Mouse (Mus musculus) heart, postnatal 0 days (tissue): ENCODE results near the gene Gal. TPM values are rescaled to one million over a fixed set of nuclear protein-coding genes. Genes with fewer than 3 reads are reported as not detected.

Experiments used
- ATAC-seq: fragments of 200-750 bp; cut with Nextera tagmentation; 2 replicates; pipeline ENCODE4 v1.8.0; 2017; ENCODE audit warnings: low read depth, moderate number of reproducible peaks, moderate library complexity; ENCODE audit not compliant: insufficient read depth
- DNase-seq: peaks from one replicate; pipeline ENCODE4 v3.0.0-alpha.2; 2016; ENCODE audit warnings: low spot score
- H3K27ac ChIP-seq: fragments of 300-500 bp; sonication (generic); 2 replicates; pipeline ENCODE4 v1.5.1; 2014; ENCODE audit warnings: low read depth, mild to moderate bottlenecking
- H3K27me3 ChIP-seq: fragments of 300-500 bp; sonication (generic); 2 replicates; pipeline ENCODE4 v1.6.1; 2014; ENCODE audit warnings: low read length, mixed read lengths; ENCODE audit not compliant: control insufficient read depth, insufficient read depth
- H3K36me3 ChIP-seq: fragments of 300-500 bp; sonication (generic); replicated peaks from 2 replicates; pipeline ENCODE4 v1.6.1; 2014; ENCODE audit warnings: low read length, mixed read lengths; ENCODE audit not compliant: control insufficient read depth, insufficient read depth
- H3K4me1 ChIP-seq: fragments of 300-500 bp; sonication (generic); 2 replicates; pipeline ENCODE4 v1.6.1; 2014; ENCODE audit warnings: antibody characterized with exemption; ENCODE audit not compliant: control insufficient read depth, insufficient read depth
- H3K4me2 ChIP-seq: fragments of 300-500 bp; sonication (generic); 2 replicates; pipeline ENCODE4 v1.6.1; 2014; ENCODE audit warnings: low read depth, mild to moderate bottlenecking, low read length, moderate library complexity
- H3K4me3 ChIP-seq: fragments of 300-500 bp; sonication (generic); 2 replicates; pipeline ENCODE4 v1.5.1; 2014; ENCODE audit warnings: low read depth, low read length
- H3K9ac ChIP-seq: fragments of 300-500 bp; sonication (generic); replicated peaks from 2 replicates; pipeline ENCODE4 v1.6.1; 2014; ENCODE audit warnings: low read depth, low read length, mixed read lengths
- H3K9me3 ChIP-seq: fragments of 300-500 bp; sonication (generic); replicated peaks from 2 replicates; pipeline ENCODE4 v1.6.1; 2016; ENCODE audit warnings: low read length; ENCODE audit not compliant: control insufficient read depth
- CTCF ChIP-seq: IDR thresholded peaks from 2 replicates; pipeline ENCODE4 v1.5.1; 2016; ENCODE audit warnings: antibody characterized with exemption, control low read depth, low read depth
- EP300 ChIP-seq: IDR thresholded peaks from 2 replicates; pipeline ENCODE4 v1.6.1; 2016; ENCODE audit warnings: antibody characterized with exemption, low read depth
- WGBS: fragments of 180-500 bp; shearing (Covaris S2); extraction: QIAGEN DNeasy Blood & Tissue Kit; methylation state at CpG from one replicate; pipeline ENCODE4 v1.1.7; 2014; 5-methylcytosine and 5-hydroxymethylcytosine counted together
- polyA plus RNA-seq: library from polyadenylated mRNA; unstranded; fragments of >200 nt; fragmentation: Nextera tagmentation; extraction: Ambion mirVana; gene quantifications from 2 replicates; pipeline ENCODE4 v1.2.1, GENCODE M21; 2015
- total RNA-seq: library from RNA; depleted of rRNA; stranded (reverse); fragments of >200 nt; gene quantifications from 2 replicates; pipeline ENCODE4 v1.2.3, GENCODE M21; 2014; ENCODE audit warnings: low replicate concordance

Gene Gal
- total and polyA plus RNA-seq, 2 experiments from 2014 or later = 2.4 TPM; not detected in 1

GRCm38 (mm10) chr19:3431066-3431465, 16.7 kb upstream of the Gal start:
- H3K27ac ChIP-seq = no peak overlapping the region
- no peak overlapping the region for H3K9ac ChIP-seq
- 75% methylated on average over 7 of the region's 7 CpGs for WGBS
- H3K4me1 ChIP-seq = no peaks in the 10 kb centered on the region
- H3K9me3 ChIP-seq = no peaks in the 10 kb centered on the region
- ATAC-seq (no peak), DNase-seq (no peak)
- H3K4me3 ChIP-seq = no peak overlapping the region
- no peaks in the 10 kb centered on the region for H3K27me3 ChIP-seq
- TF ChIP-seq CTCF = no peak
- TF ChIP-seq EP300 = no peak
- no peak overlapping the region for H3K4me2 ChIP-seq
- no peaks in the 10 kb centered on the region for H3K36me3 ChIP-seq

- Histone ChIP-seq H3K4me1 (no peaks in the 10 kb centered on the region), H3K36me3 (no peaks in the 10 kb centered on the region), H3K9me3 (no peaks in the 10 kb centered on the region), H3K27ac (no peak overlapping the region), H3K27me3 (no peaks in the 10 kb centered on the region), H3K9ac (no peak overlapping the region), H3K4me3 (no peak overlapping the region), H3K4me2 (no peak overlapping the region)
- 64% methylated on average over 7 of the region's 7 CpGs for WGBS
- ATAC-seq (no peak), DNase-seq (no peak)
- TF ChIP-seq EP300 (no peak), CTCF (no peak)
Observed at GRCm38 (mm10) chr19:3429156-3429816, 14.9 kb upstream of the Gal start.

- TF ChIP-seq CTCF (no peak), EP300 (no peak)
- Histone ChIP-seq H3K27ac (no peak overlapping the region), H3K9me3 (no peaks in the 10 kb centered on the region), H3K4me3 (no peak overlapping the region), H3K36me3 (no peaks in the 10 kb centered on the region), H3K4me2 (no peak overlapping the region), H3K27me3 (no peaks in the 10 kb centered on the region), H3K4me1 (no peaks in the 10 kb centered on the region), H3K9ac (no peak overlapping the region)
- DNase-seq (no peak), ATAC-seq (no peak)
- WGBS = 77% methylated on average over 15 of the region's 15 CpGs
Observed at GRCm38 (mm10) chr19:3428057-3428830, 13.9 kb upstream of the Gal start.

GRCm38 (mm10) chr19:3424214-3424613, 9.9 kb upstream of the Gal start:
- Histone ChIP-seq H3K9me3 (no peaks in the 10 kb centered on the region), H3K4me2 (no peak overlapping the region), H3K36me3 (no peaks in the 10 kb centered on the region), H3K9ac (no peak overlapping the region), H3K4me1 (no peaks in the 10 kb centered on the region), H3K27me3 (no peaks in the 10 kb centered on the region), H3K4me3 (no peak overlapping the region), H3K27ac (no peak overlapping the region)
- whole genome bisulfite sequencing = 65% methylated on average over 2 of the region's 2 CpGs
- ATAC-seq (no peak), DNase-seq (no peak)
- TF ChIP-seq EP300 = no peak
- TF ChIP-seq CTCF = no peak

- Histone ChIP-seq H3K9ac (no peak overlapping the region), H3K27me3 (no peaks in the 10 kb centered on the region), H3K4me2 (no peak overlapping the region), H3K27ac (no peak overlapping the region), H3K9me3 (no peaks in the 10 kb centered on the region), H3K4me3 (no peak overlapping the region), H3K36me3 (no peaks in the 10 kb centered on the region), H3K4me1 (no peaks in the 10 kb centered on the region)
- TF ChIP-seq EP300 = no peak
- TF ChIP-seq CTCF = no peak
- 48% methylated on average over 4 of the region's 4 CpGs for WGBS
- no peak for DNase-seq
- no peak for ATAC-seq
Observed at GRCm38 (mm10) chr19:3422981-3423380, 8.6 kb upstream of the Gal start.

GRCm38 (mm10) chr19:3422488-3422887, 8.1 kb upstream of the Gal start:
- DNase-seq = no peak
- 70% methylated on average over 6 of the region's 6 CpGs for WGBS

More at GRCm38 (mm10) chr19:3422488-3422887, 8.1 kb upstream of the Gal start:
- no peaks in the 10 kb centered on the region for H3K4me1 ChIP-seq
- H3K36me3 ChIP-seq = no peaks in the 10 kb centered on the region
- H3K9me3 ChIP-seq = no peaks in the 10 kb centered on the region
- H3K27ac ChIP-seq = no peak overlapping the region
- no peak overlapping the region for H3K4me3 ChIP-seq
- H3K4me2 ChIP-seq = no peak overlapping the region
- H3K9ac ChIP-seq = no peak overlapping the region
- TF ChIP-seq CTCF (no peak), EP300 (no peak)
- H3K27me3 ChIP-seq = no peaks in the 10 kb centered on the region
- no peak for ATAC-seq
